Mouse (Mus musculus) heart, adult 2 months (tissue): ENCODE results near the gene Gm20388.

Experiments used
- CTCF ChIP-seq: fragments of 200-600 bp; IDR thresholded peaks from 2 replicates; pipeline ENCODE4 v1.8.1; 2022; ENCODE audit warnings: antibody characterized with exemption, mild to moderate bottlenecking, moderate library complexity
- POLR2A ChIP-seq: fragments of 200-500 bp; IDR thresholded peaks from 2 replicates; pipeline ENCODE4 v1.6.1; 2011; ENCODE audit warnings: mild to moderate bottlenecking, low read depth, low read length, control low read depth; ENCODE audit not compliant: insufficient read depth

DNA sequence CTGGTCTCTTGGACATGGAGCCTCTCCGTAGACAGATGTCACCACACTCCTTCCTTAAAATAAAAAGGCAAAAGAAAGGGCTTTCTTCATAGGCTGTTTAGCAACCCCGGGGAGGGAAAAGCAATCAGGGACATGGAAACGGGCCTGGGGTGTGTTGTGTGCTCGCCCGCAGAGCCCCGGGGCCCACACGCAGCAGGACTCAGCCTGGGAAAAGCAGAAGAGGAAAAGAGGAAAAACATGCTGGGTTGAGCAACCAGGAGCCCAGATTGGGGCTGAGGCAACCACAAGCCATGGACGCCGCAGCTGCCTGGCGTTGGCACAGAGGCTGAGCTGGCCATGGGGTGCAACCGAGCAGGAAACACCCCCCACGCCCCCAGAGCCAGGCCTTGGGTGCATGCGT, 775.4 kb downstream of the Gm20388 start:
- TF ChIP-seq POLR2A: no peak
- TF ChIP-seq CTCF: no peak
